Mouse (Mus musculus) E14TG2a.4 (cell line): ENCODE data around the gene Trex2.

Experiments used
- H3K27me3 ChIP-seq: 2 replicates; pipeline ENCODE4 v1.6.1; 2014; ENCODE audit warnings: low read length, control low read depth; ENCODE audit not compliant: insufficient read depth
- H3K36me3 ChIP-seq: 2 replicates; pipeline ENCODE4 v1.6.1; 2014; ENCODE audit warnings: low read length, control low read depth; ENCODE audit not compliant: insufficient read depth
- H3K4me1 ChIP-seq: replicated peaks from 2 replicates; pipeline ENCODE4 v1.6.1; 2014; ENCODE audit warnings: low read depth, low read length, control low read depth
- H3K4me3 ChIP-seq: replicated peaks from 2 replicates; pipeline ENCODE4 v1.5.1; 2014; ENCODE audit warnings: mild to moderate bottlenecking, low read length
- H3K9me3 ChIP-seq: 2 replicates; pipeline ENCODE4 v1.6.1; 2014; ENCODE audit warnings: low read length, control low read depth
- CTCF ChIP-seq: conservative IDR thresholded peaks from 2 replicates; pipeline ENCODE4 v1.5.1; 2014; ENCODE audit warnings: low read length
- NANOG ChIP-seq: IDR thresholded peaks from 2 replicates; pipeline ENCODE4 v1.6.1; 2014; ENCODE audit warnings: borderline replicate concordance, low read length, mixed read lengths
- POU5F1 ChIP-seq: IDR thresholded peaks from 2 replicates; pipeline ENCODE4 v1.6.1; 2014; ENCODE audit warnings: low read length, borderline replicate concordance

Trex2 gene

DNA sequence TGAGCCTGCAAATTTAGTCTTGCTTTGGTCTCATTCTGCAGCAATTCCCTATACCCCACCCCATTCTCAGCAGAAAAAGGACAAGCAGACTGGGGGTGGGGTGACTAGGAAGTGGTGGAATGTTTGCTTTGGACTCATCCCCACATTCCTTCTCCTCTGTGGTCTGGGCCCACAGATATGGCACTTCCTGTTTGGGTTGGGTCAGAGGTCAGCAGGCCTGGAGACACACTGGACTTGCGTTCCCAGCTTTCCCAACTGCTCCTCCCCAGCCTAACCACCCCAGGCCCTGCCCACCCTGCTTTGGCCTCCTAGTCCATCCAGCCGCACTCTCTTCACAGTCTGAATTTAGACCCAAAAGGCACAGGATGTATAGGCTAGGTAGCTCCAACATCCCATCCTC, 41.5 kb upstream of the Trex2 start:
- Histone ChIP-seq H3K4me1 (no peaks in the 10 kb centered on the region), H3K27me3 (peaks cover 6% of the 10 kb centered on the region; the same call in 1 of the 2 replicates), H3K36me3 (no peaks in the 10 kb centered on the region), H3K9me3 (no peaks in the 10 kb centered on the region), H3K4me3 (no peak overlapping the region)
- no peak for TF ChIP-seq CTCF
- no peak for TF ChIP-seq NANOG
- TF ChIP-seq POU5F1: no peak

DNA sequence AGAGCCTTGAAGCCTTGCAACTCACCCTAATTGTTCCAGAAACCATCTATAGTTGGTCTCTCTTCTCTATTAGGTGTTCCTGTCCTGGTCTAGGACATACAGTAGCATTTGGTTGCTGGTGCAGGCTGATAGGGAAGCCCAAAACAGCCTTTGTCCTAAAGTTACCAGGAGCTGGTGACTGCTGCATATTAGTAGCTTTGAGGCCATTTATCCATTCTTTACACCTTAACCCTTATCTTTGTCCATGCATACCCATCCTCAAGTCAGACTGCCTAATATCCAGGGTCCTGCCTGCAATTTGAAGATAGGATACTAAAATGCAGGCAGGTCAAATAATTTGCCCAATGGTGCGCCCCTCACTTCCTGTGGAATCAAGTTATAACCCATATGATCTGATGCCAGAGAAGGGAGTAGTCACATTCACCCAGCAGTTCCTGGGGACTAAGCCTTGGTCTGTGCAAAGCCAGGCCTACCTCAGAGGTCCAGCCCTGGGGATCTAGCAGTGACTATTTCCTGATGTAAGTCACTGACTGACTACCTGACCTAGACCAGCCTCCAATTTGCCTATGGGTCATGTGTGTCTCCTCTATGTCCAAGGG, 40.6 kb upstream of the Trex2 start:
- TF ChIP-seq NANOG: no peak
- no peak for TF ChIP-seq POU5F1
- TF ChIP-seq CTCF: no peak

DNA sequence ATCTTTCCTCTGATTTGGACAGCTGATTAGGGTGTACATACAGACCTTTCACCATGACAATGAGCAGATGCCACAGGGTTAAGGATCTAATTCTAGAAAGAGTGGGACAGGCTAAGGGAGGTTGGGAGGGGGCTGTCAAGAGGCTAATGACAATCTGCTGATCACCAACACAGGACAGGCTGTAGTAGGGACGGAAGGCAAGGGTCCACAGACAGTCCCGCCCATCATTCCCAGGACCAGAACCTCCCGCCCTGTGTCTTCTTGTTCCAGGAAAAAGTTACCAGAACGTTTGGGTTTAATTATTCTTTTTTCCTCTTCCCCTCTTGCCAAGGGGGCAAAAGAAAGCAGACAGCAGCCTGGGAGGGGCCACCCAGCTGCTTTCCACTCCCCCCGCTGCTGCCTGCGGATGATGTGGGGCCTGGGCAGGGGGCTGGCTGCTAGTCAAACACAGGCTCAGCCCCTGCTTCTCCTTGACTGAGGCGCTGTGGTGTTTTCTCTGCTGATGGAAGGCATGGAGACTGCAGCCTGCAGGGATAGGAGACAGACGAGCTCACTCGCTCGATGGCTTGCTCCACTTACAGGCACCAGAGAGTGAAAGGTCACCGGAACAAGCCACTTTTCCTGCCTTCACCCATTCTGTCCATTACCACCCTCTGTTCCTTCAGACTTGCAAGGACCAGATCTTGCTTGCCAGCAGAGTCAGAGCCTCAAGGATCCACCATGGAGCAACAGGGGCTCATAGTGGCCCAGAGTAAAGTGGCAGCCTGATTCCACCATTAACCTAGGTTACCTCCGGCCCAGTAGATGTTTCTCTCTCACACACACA, 39.4 kb upstream of the Trex2 start:
- Histone ChIP-seq H3K4me1 (no peaks in the 10 kb centered on the region), H3K27me3 (0 out of 2 replicates have a peak, but pooled peaks cover 9% of the 10 kb centered on the region), H3K4me3 (no peak overlapping the region), H3K36me3 (no peaks in the 10 kb centered on the region), H3K9me3 (no peaks in the 10 kb centered on the region)
- TF ChIP-seq NANOG: no peak

More for the DNA sequence above, 40.6 kb upstream of the Trex2 start:
- Histone ChIP-seq H3K9me3 (no peaks in the 10 kb centered on the region), H3K27me3 (peaks cover 5% of the 10 kb centered on the region; the same call in 1 of the 2 replicates), H3K4me3 (no peak overlapping the region), H3K36me3 (no peaks in the 10 kb centered on the region), H3K4me1 (no peaks in the 10 kb centered on the region)

DNA sequence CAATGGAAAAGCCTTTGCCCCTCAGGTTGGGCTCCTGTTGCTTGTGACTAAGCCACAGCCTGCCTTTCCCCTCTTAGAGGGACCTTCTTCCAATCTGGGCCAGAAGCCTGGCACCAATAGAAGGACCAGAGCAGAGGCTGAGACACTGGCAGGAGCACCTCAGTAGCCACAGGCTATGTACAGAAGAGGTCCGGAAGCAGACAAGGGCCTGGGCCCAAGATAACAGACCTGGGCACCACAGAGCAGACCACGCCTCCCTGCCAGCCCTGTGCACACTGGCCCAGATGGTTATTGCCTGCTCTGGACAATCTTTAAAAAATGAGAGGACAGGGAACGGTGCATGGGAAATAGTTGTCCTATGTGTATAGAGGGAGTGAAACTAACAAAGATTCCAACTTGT, 36.6 kb upstream of the Trex2 start:
- Histone ChIP-seq H3K27me3 (0 out of 2 replicates have a peak, but pooled peaks cover 14% of the 10 kb centered on the region), H3K4me1 (no peaks in the 10 kb centered on the region), H3K36me3 (no peaks in the 10 kb centered on the region), H3K9me3 (no peaks in the 10 kb centered on the region), H3K4me3 (no peak overlapping the region)
- no peak for TF ChIP-seq NANOG
- no peak for TF ChIP-seq POU5F1
- TF ChIP-seq CTCF: no peak

DNA sequence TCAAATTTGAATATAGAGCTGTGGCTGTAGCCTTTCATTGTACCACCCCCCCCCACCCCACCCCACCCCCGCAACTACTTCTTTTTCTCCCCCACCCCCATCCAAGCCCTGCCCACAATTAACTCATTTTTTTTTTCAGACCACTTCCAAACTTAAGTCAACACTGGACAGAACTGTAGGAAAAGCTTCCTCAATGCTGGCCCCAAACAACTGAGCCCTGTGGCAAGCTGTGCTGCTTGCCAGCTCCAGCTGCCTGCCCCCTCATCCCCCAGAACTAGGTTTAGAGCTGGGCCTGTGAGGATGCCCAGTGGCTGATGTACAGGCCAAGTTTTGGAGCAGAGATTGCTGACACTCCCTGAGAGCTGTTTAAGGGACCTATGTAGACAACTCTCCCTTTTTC, 33.6 kb upstream of the Trex2 start:
- Histone ChIP-seq H3K4me3 (no peak overlapping the region), H3K36me3 (no peaks in the 10 kb centered on the region), H3K4me1 (no peaks in the 10 kb centered on the region), H3K27me3 (0 out of 2 replicates have a peak, but pooled peaks cover 14% of the 10 kb centered on the region), H3K9me3 (peaks cover 5% of the 10 kb centered on the region)
- TF ChIP-seq POU5F1 (no peak), NANOG (no peak), CTCF (no peak)

DNA sequence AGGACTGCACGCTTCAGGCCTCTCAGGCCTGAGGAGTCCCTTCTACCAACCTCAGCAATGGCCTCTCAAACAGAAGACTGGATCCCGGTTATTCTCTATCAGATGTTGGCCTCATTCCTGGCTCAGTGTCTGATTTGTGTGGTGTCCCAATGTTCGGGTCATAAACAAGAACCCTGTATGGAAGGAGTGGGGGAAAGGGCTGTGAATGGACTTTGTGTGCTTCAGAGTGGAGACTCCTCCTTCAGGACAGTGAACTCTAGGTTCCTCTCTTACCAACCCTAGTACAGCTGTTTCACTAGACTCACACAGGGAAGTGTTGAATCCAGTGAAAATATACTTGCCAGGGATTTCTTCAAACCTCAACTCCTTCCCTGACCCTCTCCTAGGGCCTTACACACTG, 33.2 kb upstream of the Trex2 start:
- Histone ChIP-seq H3K27me3 (0 out of 2 replicates have a peak, but pooled peaks cover 14% of the 10 kb centered on the region), H3K4me3 (no peak overlapping the region)
- TF ChIP-seq CTCF: no peak
- TF ChIP-seq POU5F1: no peak
- no peak for TF ChIP-seq NANOG

DNA sequence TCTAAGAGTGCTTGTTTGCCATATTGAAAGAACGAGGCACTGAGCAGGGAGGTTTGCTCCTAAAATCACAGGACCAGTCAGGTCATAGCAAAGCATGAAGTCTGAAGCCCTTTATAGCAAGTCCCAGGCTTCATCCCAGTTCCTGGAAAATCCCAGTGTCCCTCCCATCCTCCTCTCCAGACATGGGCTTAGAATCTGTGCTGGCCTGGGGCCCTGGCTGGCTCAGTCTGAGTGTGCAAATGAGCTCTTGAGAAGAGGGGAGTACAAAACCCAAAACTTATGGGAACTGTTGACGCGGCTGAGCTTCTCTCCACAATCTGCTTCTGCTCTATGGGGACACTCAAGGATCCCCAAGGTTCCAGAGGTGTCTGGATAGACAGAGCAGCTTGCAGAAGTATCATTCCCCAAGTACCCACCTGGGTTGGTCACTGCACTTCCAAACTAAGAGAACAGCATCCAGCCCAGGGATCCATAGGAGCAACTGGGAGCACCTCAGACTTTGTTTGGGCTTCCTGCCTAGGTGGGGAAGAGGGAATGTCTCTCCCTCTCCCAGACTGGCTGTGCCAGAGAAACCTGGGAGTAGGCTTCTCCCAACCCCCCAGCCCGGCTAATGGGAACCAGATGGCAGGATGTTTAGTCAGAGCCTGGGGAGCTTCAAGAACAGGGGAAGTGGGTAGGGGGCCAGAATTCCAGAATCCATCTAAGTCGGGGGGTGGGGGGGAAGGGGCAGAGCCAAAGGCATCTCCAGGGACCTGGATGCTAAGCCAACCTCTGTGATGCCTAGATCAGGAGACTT, 32.5 kb upstream of the Trex2 start:
- H3K9me3 ChIP-seq: peaks cover 5% of the 10 kb centered on the region
- no peaks in the 10 kb centered on the region for H3K4me1 ChIP-seq
- H3K27me3 ChIP-seq: 0 out of 2 replicates have a peak, but pooled peaks cover 14% of the 10 kb centered on the region
- TF ChIP-seq NANOG: no peak
- TF ChIP-seq POU5F1: no peak
- TF ChIP-seq CTCF: no peak
- no peak overlapping the region for H3K4me3 ChIP-seq
- H3K36me3 ChIP-seq: no peaks in the 10 kb centered on the region

More for the DNA sequence above, 33.2 kb upstream of the Trex2 start:
- H3K4me1 ChIP-seq: no peaks in the 10 kb centered on the region
- no peaks in the 10 kb centered on the region for H3K36me3 ChIP-seq
- peaks cover 5% of the 10 kb centered on the region for H3K9me3 ChIP-seq

DNA sequence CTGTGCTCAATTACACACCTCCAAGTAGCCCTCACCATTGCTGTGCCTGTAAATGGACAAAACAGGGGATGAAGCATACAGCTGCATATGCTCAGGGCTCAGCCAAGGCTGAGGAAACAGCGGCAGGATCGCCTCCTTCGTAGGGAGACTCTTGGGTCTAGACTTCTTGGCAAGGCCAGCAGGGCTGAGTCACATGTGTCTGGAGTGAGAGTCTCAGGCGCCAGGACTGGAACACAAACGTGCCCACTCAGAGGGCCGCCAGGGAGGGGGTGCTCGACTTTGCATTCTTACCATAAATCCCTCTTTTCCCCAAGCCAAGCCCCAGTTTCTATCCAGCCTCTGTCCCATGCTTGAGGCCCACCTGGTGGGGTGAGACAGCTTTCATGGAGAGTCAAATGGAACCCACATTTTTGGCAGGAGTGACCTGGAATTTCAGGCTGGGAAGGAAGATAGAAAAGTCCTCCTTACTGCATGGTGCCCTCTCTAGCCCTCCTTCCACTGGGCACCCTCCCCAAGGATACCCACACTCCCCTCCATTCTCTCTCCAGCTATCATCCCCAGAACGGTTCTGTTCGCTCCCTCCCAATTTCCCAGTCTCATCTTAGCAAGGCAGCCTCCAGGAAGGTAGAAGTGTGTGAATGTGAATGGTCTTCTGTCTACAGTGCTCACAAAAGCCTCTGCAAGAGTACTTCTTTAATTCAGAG, 30.5 kb upstream of the Trex2 start:
- H3K36me3 ChIP-seq: no peaks in the 10 kb centered on the region
- H3K4me3 ChIP-seq: no peak overlapping the region
- H3K9me3 ChIP-seq: peaks cover 5% of the 10 kb centered on the region
- TF ChIP-seq CTCF (no peak), NANOG (no peak), POU5F1 (no peak)
- no peaks in the 10 kb centered on the region for H3K4me1 ChIP-seq
- H3K27me3 ChIP-seq: 0 out of 2 replicates have a peak, but pooled peaks cover 11% of the 10 kb centered on the region
